Mouse (Mus musculus) urinary bladder, postnatal 4 days (tissue): ENCODE results near the gene Ptpn22.
"Not testable (repeated sequence)": the region's sequence is repeated elsewhere in the genome, so short reads cannot be mapped to it uniquely, and the experiment has no call there.

Experiments used
- DNase-seq, 2 experiments: peaks; one replicate each; pipeline ENCODE4 v3.0.0; 2021 to 2022; ENCODE audit warnings: low spot score in 2 of 2

Gene Ptpn22

DNA sequence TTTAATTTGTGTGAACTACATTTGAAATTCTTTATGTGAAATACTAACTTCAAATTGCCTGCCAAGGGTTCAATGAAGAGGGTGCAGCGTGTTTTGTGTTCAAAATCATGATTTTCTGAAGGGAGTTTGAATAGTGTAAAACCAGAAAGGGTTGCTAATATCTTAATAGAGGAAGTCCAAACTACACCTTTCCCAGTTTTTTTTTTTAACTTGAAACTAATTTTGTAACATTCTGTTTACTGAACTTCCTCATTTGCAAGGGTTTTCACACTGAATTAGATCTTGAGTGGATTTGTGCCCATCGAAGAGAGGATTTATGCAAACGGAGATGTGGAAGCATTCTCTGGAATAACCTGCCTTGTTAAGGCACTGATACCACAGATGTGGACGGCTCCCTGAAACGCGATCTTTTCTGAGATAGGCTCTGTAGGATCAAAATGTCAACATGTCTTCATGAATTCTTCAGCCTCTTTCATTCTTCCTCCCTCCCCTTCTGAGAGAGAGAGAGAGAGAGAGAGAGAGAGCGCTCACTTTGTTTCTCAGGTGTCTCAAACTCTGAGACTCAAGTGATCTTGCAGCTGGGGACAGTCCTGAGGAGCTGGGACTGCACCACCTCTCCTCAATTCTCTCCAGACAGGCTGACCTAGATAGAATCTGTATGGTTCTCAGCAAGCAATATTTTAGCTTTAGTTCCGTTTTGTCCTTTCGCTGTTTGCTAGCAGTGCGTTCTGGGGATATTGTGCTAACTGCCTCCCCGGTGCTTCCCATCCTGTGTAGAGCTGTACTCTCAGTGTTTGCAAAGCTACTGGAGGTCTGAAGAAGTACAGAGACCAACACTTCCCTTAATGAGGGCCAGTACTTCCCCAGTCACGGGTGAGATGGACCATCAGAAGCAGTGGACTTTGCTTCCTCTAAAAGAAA is at the start of gene Ptpn22:
TSS of gene Ptpn22 (plus strand) at position 915 of the 921 bp plus-strand sequence.
- DNase-seq = no peak

DNA sequence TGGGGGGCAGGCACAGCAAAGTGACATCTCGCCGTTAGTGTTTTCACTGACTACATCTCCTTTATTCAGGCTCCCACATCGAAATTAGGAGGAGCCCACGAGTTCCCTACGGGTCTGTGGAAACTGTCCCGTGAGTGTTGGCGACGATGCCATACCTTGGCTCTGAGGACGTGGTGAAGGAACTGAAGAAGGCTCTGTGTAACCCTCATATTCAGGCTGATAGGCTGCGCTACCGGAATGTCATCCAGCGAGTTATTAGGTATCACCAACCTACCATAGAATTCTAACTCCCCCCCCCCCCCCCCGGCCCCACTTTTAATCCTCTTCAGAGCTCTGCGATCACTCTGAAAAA is 49.8 kb upstream of the Ptpn22 start:
- DNase-seq = no peak

DNA sequence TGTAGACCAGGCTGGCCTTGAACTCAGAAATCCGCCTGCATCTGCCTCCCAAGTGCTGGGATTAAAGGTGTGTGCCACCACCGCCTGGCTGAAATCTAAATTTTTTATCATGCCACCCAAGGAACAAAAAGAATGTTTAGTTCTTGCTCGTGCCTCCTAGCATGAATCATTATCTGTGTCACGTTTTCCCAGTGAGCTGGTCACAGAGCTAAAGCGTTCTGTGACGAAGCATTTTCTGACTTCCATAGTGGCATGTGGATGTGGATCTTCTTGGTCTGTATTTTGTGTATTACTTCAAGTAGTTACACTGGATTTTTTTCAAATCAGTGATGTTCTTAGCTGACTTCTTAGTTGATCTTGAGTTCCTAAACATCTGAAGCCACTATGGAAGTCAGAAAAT is 48.6 kb upstream of the Ptpn22 start:
- DNase-seq = no peak

GRCm38 (mm10) chr3:103827548-103827947 is 32.0 kb upstream of the Ptpn22 start:
- no peak for DNase-seq

- no peak for DNase-seq
Observed at GRCm38 (mm10) chr3:103829036-103829435, 30.6 kb upstream of the Ptpn22 start.

- not testable (repeated sequence) for DNase-seq
Observed at GRCm38 (mm10) chr3:103830681-103831080, 28.9 kb upstream of the Ptpn22 start.

DNA sequence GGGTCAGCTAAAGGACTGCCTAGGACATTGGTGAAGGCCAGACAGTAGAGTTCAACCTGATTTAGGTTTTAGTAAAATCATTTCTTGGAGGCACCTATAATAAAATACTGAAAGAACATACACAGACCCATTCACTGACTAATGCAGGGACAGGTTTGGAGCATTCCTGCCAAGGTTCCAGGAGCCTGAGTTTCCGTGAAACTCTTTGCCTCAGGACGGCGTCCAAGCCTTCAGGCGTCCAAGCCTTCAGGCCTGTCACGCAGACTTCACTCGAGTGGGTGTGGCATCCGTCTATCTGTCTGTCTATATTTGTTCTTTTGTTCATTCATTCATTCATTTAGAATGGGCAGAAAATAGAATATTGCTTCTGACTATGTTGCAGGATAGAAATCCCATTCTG is 28.4 kb upstream of the Ptpn22 start:
- DNase-seq = no peak

- DNase-seq = no peak
Observed at GRCm38 (mm10) chr3:103832426-103832825, 27.2 kb upstream of the Ptpn22 start, which contains the start of gene Bcl2l15. Gene Bcl2l15, plus strand, starts transcription at chr3:103832601.

DNA sequence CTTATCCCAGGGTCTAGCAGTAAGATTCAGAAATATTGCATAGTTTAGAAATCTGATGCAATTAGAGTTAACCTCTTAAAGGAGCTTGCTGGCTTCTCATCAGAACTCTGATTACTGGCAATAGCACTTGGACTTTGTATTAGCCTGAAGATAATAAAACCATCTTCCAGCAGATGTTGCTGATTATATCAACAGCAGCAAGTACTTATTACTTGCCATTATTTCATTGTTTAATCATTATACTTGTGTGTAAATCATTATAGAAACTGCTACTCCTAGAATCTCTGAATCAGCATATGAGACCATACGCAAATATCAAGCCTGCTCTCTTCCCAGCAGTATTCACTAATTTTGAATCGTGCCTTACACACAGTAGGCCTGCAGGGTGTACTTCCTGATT is 25.6 kb upstream of the Ptpn22 start:
- DNase-seq = no peak

DNA sequence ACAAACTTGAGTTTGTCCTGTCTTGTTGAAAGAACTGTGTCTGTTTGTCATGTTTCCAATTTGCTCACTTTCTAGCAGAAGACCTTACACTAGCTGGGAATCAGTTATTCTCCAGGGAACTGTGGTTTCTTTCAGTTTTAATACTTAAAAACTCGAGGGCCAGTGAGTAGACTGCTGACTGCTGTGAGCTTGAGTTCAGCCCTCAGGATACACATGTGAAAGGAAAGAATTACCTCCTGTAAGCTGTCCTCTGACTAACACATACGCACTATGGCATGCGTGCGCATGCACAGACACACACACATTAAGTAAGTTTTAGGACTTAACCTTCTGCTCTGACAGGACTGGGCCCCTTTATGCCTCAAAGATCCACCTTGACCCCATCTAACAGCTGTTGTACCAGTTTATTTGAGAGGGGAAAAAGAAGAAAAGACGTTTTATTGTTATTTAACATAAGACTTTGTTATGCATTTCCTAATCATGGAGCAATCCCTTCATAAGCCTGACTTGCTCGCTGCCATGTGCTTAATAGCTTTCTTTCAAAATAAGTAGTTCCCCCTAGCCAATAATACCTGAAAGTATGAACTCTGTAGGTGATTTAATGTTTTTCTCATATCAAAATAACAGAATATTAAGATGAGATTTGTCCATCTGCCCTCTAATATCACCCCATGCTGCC is 24.2 kb upstream of the Ptpn22 start:
- no peak for DNase-seq

DNA sequence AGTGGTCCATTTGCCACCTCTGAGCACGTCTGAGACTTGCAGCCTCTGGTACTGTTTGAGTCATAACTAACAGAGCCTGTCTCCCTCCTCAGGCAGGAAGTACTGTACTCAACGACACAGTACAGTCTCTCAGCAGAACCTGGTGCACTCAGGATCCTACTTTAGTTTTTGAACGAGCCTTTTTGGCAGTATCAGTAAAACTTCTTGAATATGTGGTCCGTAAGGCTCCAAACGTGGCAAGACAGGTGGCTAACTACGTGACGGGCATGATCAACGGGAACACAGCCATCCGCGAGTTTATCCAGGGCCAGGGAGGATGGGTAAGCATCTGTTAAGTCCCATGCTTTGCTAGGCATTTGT is 23.7 kb upstream of the Ptpn22 start:
- no peak for DNase-seq

- DNase-seq = no peak
Observed at GRCm38 (mm10) chr3:103836453-103836852, 23.1 kb upstream of the Ptpn22 start.

GRCm38 (mm10) chr3:103839711-103840110 is 19.9 kb upstream of the Ptpn22 start:
- DNase-seq = no peak

DNA sequence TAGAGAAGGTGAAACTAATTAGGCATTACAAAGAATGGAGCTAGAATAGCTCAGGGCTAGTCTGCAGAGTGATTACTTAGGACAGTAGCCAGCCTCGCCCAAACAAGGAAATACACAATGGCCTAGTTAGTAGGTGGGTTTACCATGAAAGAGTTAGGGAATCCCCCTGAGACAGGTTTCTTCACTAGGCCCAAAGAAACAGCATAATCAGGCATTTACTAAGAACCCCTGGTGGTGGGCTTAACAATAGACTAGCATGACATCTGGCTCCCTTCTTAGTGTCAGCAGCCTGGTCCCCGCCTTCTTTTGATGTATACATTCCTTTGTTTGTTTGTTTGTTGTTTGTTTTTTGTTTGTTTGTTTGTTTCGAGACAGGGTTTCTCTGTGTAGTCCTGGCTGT is 19.4 kb upstream of the Ptpn22 start:
- not testable (repeated sequence) for DNase-seq

DNA sequence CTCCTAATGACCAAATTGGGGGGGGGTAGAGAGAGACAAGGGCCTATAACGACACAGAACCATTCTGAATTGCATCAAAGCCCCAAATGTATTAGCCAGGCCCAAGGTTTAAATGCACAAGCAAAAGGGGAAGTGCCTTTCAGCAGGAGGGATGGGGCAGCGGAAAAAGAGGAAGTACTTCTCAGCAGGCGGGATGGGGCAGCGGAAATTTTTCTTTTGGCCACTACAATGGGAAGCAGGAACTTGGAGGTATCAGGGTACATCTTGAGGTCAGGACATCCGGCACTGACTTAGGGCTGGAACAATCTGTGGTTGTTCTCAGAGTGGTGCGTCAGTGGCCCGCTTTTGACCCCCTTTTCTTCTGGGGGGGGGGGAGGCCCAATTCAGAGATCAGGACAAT is 18.6 kb upstream of the Ptpn22 start:
- DNase-seq = not testable (repeated sequence)

DNA sequence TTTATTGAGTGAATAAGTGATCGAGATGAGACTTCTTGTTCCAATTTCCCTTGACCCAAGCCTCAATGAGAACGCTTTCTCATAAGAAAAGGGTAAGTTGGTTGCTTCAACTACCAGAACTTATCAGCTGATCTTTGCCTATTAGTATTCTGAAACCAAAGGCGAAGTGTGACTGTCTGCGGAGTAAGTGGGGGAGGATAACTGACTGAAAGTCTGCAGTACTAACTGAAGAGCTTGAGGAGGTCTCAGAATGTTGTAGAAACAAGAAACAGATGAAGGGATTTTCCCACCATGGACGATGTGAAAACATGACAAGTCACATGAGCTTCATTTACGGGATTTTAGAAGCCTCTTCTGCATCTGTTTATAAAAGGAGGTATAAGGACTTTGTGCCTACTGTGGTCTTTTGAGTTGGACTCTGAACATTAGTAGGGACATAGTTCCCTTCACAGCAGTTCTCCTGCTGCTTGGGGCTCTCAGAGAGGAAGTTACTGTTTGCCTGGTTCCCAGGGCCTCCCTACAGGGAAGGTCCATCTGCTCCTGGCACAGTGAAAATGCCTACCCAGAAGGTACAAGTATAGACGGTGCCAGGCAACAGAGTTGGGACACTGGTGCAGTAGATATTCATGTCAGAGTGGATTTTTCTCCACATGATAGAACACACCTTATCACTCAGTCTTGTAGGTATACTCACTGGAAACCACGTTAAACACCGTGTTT is 8.8 kb upstream of the Ptpn22 start:
- DNase-seq = no peak

GRCm38 (mm10) chr3:103851481-103851880 is 8.1 kb upstream of the Ptpn22 start:
- DNase-seq = no peak

DNA sequence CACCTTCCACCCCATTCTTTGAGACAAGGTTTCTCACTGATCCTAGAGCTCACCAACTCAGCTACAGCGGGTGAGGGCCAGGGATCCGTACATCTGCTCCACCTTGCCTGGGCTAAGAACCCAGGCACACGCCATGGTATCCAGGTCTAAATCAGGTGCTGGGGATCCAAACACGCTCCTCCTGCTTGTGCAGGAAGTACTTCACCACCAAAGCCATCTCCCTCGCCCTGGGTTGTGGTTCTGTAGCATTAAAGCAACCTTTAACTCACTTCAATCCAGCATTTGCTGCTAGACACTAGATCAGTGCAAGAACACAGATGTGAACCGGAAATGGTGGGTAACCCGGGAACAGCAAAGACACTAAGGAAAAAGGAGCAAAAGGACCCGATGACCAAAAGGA is 7.7 kb upstream of the Ptpn22 start:
- no peak for DNase-seq

DNA sequence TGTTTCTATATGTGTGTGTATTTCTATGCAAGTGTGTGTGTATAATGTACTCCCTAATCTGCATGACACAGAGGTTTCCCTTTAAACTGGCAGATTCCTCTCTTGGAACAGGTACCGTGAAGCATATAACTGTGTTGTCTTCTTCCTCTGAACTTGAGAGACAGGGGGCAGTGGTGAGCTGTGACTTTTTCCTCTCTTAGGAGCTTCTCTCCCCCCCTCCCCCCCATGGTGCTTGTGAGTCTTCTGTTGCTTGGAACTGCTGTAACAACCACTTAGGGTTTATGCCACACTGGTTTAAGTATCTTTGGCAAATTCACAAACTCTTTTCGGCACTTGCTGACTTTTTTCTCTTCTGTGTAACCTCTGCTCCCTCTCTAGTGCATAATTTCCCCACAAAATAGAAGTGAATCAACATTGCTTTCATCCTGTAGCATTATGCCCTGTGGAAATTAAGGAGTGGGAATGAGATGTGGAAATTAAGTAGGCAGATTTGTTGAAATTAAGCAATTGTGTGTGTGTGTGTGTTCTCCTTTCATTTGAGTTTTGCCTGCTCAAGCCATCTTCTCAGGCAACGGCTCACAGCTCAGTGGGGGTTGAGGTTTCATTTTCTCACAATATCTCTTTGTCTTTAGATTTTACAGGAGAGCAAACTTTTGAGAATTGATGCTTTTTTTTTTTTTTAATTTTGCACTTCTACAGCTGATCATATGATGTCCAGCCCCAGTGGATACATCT is 6.9 kb upstream of the Ptpn22 start:
- no peak for DNase-seq

GRCm38 (mm10) chr3:103853804-103854203 is 5.8 kb upstream of the Ptpn22 start:
- no peak for DNase-seq

DNA sequence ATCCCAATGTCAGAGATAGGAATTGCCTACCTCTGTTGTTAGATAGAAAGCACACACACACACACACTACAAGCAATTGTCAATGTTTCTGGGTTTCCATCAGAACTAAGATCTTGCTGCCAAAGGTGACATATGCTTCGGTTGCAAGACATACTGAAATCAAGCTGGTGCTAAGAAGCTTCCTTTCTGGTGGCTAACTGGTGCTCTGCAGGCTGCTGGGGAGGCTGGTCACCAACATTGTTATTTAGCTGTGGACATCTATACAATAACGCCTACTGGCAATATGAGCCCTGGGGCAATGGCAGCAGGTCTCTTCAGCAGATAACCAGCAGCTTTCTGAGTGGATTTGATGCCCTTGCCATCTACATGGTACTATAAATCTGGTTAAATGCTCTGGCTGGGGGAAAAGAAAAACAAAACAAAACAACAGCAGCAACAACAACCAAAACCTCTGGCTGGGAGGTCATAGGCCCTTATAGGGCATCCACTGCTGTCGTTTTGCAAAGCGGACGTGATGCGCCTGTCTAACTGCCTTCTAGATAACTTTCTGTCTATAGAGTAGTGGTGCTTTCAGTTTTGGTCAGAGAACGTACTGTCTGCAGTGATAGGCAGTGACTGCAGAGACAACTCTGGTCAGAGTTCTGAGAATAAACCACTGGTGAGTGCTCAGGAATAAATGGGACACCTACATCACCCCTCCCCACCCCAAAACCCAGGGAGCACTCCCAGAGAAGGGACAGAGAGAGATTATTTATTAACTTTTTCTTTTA is 2.4 kb upstream of the Ptpn22 start:
- no peak for DNase-seq
